Mouse (Mus musculus) layer of hippocampus, adult 9-11 months (tissue): ENCODE measurements around the gene Tapt1.
A peak's percentile ranks its signal among the peaks of the same experiment; 100 is the strongest.

Source experiments
- DNase-seq: peaks from one replicate; pipeline ENCODE4 v3.0.0; 2022

Gene Tapt1

GRCm38 (mm10) chr5:44226521-44227461 is at the start of gene Tapt1:
Gene Tapt1 (minus strand): TSS chr5:44226626.
- peak; percentile 87 for DNase-seq

- no peak for DNase-seq
These were observed 45.1 kb upstream of the Tapt1 start for GRCm38 (mm10) chr5:44271564-44271963.

- DNase-seq: peak; percentile 26
These were observed 42.1 kb upstream of the Tapt1 start for GRCm38 (mm10) chr5:44268524-44268923.

GRCm38 (mm10) chr5:44261691-44262090 is 35.3 kb upstream of the Tapt1 start:
- no peak for DNase-seq

GRCm38 (mm10) chr5:44261172-44261571 is 34.7 kb upstream of the Tapt1 start:
- DNase-seq: no peak

GRCm38 (mm10) chr5:44259678-44260077 is 33.3 kb upstream of the Tapt1 start:
- DNase-seq: peak; percentile 44

- no peak for DNase-seq
These were observed 31.7 kb upstream of the Tapt1 start for GRCm38 (mm10) chr5:44258163-44258562.

GRCm38 (mm10) chr5:44257401-44257800 is 31.0 kb upstream of the Tapt1 start:
- DNase-seq: no peak

- no peak for DNase-seq
These were observed 30.1 kb upstream of the Tapt1 start for GRCm38 (mm10) chr5:44256512-44256911.

- no peak for DNase-seq
These were observed 29.5 kb upstream of the Tapt1 start for GRCm38 (mm10) chr5:44255756-44256398.

GRCm38 (mm10) chr5:44253449-44253848 is 27.0 kb upstream of the Tapt1 start:
- DNase-seq: no peak

GRCm38 (mm10) chr5:44252395-44252794 is 26.0 kb upstream of the Tapt1 start:
- no peak for DNase-seq

- no peak for DNase-seq
These were observed 24.0 kb upstream of the Tapt1 start for GRCm38 (mm10) chr5:44250211-44250955.

GRCm38 (mm10) chr5:44249363-44249762 is 22.9 kb upstream of the Tapt1 start:
- no peak for DNase-seq

- no peak for DNase-seq
These were observed 20.2 kb upstream of the Tapt1 start for GRCm38 (mm10) chr5:44246493-44247217.

- no peak for DNase-seq
These were observed 18.5 kb upstream of the Tapt1 start for GRCm38 (mm10) chr5:44244894-44245423.

- no peak for DNase-seq
These were observed 16.4 kb upstream of the Tapt1 start for GRCm38 (mm10) chr5:44242828-44243227.

- DNase-seq: no peak
These were observed 15.3 kb upstream of the Tapt1 start for GRCm38 (mm10) chr5:44241726-44242125.

GRCm38 (mm10) chr5:44239187-44240136 is 13.0 kb upstream of the Tapt1 start:
- DNase-seq: no peak

- no peak for DNase-seq
These were observed 11.8 kb upstream of the Tapt1 start for GRCm38 (mm10) chr5:44238201-44238600.

GRCm38 (mm10) chr5:44234606-44235005 is 8.2 kb upstream of the Tapt1 start:
- no peak for DNase-seq
